ENCODE assay signal across 9 mouse cellular contexts in genomic region chr1:194839230-194839910, GRCm38 (mm10).
DNase-seq lines count a peak whose midpoint lies in the region; ATAC-seq and TF ChIP-seq lines count a peak whose summit lies in the region.
"Had no signal": no experiment of that assay in that cellular context is flagged by ENCODE, and none has a peak within 500 bp of the region (broad histone marks: within the 10 kb centered on the region; RNA-seq: fewer than 3 reads in every experiment).

No protein-coding gene starts in this region.

- no peak for ATAC-seq in midbrain, embryonic 15.5 days (replicated peaks)

- no peak overlapping the region for H3K27ac ChIP-seq in heart, adult 2 months
- H3K27ac ChIP-seq in midbrain, embryonic 15.5 days = no peak overlapping the region
- H3K27ac ChIP-seq: hindbrain, embryonic 15.5 days had no signal

- WGBS in heart, adult 2 months = 5% methylated on average over 1 of the region's 1 CpGs
- WGBS in midbrain, embryonic 15.5 days = 43% methylated on average over 1 of the region's 1 CpGs

- no peaks in the 10 kb centered on the region for H3K36me3 ChIP-seq in heart, adult 2 months (ENCODE audit: control insufficient read depth, insufficient read depth, low read length)
- H3K36me3 ChIP-seq in midbrain, embryonic 15.5 days (replicated peaks) = no peaks in the 10 kb centered on the region
- H3K36me3 ChIP-seq: hindbrain, embryonic 15.5 days had no signal

- no peak for TF ChIP-seq EP300 in heart, adult 2 months (IDR thresholded peaks at IDR 0.05; ENCODE audit: insufficient read depth, low read depth, low read length)

- no peak for DNase-seq in heart, adult 2 months
- no peak for DNase-seq in heart, postnatal 25 days (ENCODE audit: low spot score)
- peak; percentile 10 for DNase-seq in thymus, postnatal 4 days
- no peak for DNase-seq in thymus, postnatal 0 days (ENCODE audit: low spot score)
- DNase-seq in cerebellum, postnatal 14 days = peak; percentile 75 to 77
- DNase-seq in left cerebral cortex, postnatal 14 days (ENCODE audit: low spot score in 2 of 2) = peak; percentile 71 to 81
- peak; percentile 62 to 65 for DNase-seq in right cerebral cortex, adult 2 months (ENCODE audit: low spot score in 2 of 2)

- H3K4me1 ChIP-seq in heart, adult 2 months (ENCODE audit: control insufficient read depth, insufficient read depth, low read length) = no peaks in the 10 kb centered on the region; the same call in 1 of the 2 replicates
- no peaks in the 10 kb centered on the region for H3K4me1 ChIP-seq in midbrain, embryonic 15.5 days
- H3K4me1 ChIP-seq: hindbrain, embryonic 15.5 days had no signal

- peak; percentile 84 for TF ChIP-seq CTCF in heart, adult 2 months (IDR thresholded peaks at IDR 0.05)

- H3K27me3 ChIP-seq in heart, adult 2 months (ENCODE audit: control insufficient read depth, insufficient read depth, low read length) = no peaks in the 10 kb centered on the region
- no peaks in the 10 kb centered on the region for H3K27me3 ChIP-seq in midbrain, embryonic 15.5 days (replicated peaks)
- H3K27me3 ChIP-seq: hindbrain, embryonic 15.5 days had no signal

- no peak overlapping the region for H3K9ac ChIP-seq in heart, adult 2 months (ENCODE audit: low read depth, low read length)
- no peak overlapping the region for H3K9ac ChIP-seq in midbrain, embryonic 15.5 days
- H3K9ac ChIP-seq: hindbrain, embryonic 15.5 days had no signal

- no peaks in the 10 kb centered on the region for H3K9me3 ChIP-seq in midbrain, embryonic 15.5 days
- H3K9me3 ChIP-seq: hindbrain, embryonic 15.5 days had no signal

- intact Hi-C loops in heart, adult 2 months (cut with DNase I) = loop anchor here (2.0 kb wide), 2 partner anchors 39 to 123 kb away; no protein-coding TSS in a partner anchor
- intact Hi-C loops in heart, postnatal 25 days (cut with DNase I) = loop anchor here (1.0 to 2.0 kb wide), 2 partner anchors 40 to 123 kb away; no protein-coding TSS in a partner anchor
- intact Hi-C loops in left cerebral cortex, postnatal 14 days (cut with DNase I) = loop anchor here (2.0 kb wide), 1 partner anchor 123 kb away; no protein-coding TSS in a partner anchor

- H3K4me3 ChIP-seq in heart, adult 2 months = no peak overlapping the region
- no peak overlapping the region for H3K4me3 ChIP-seq in midbrain, embryonic 15.5 days
- H3K4me3 ChIP-seq: hindbrain, embryonic 15.5 days had no signal

- no peaks in the 10 kb centered on the region for H3K79me2 ChIP-seq in heart, adult 2 months (replicated peaks; ENCODE audit: control insufficient read depth, insufficient read depth, low read length)

- TF ChIP-seq POLR2A in heart, adult 2 months (IDR thresholded peaks at IDR 0.05; ENCODE audit: insufficient read depth, low read depth, low read length) = no peak

- H3K4me2 ChIP-seq in midbrain, embryonic 15.5 days = no peak overlapping the region
- H3K4me2 ChIP-seq: hindbrain, embryonic 15.5 days had no signal

Comparison
In these comparisons a context has a peak if more than half of its experiments do, and no peak if none do; other contexts are left out.
1. DNase-seq: peak in thymus, postnatal 4 days (single experiment), cerebellum, postnatal 14 days (2 of 2), left cerebral cortex, postnatal 14 days (2 of 2) and right cerebral cortex, adult 2 months (2 of 2); none in heart, adult 2 months (0 of 2), heart, postnatal 25 days (single experiment) and thymus, postnatal 0 days (single experiment).